ENCODE assay signal across 1 mouse cellular context in the genomic region with DNA sequence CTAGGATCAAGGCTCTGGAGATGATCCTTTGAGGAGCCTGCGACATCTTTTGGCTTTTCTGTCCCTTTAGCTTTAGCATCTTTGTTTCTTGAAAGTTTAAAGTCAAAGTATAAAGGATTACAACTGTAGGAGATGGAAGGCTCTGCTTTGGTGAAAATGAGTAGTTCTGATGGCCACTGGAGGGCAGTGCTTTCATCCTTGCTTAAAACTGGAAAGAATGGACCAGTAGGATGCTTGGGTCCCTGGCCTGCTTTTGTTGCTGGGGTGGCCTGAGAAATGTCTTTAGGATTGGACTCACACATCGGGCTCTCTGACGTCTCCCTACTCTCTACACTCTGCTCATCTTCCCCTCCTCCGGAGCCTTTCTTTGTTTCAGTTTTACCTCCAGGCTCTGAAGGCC.
A peak's percentile ranks its signal among the peaks of the same experiment; 100 is the strongest.
TF ChIP-seq lines count a peak whose summit lies in the region.

No protein-coding gene starts in this region.

TF ChIP-seq in MEL, 35 proteins besides CTCF, POLR2A, EP300 and RAD21 (continued from another document):
- peak; percentile 45 for TF ChIP-seq SMC3 (IDR thresholded peaks at IDR 0.05; ENCODE audit: low read depth, low read length)
TF ChIP-seq in MEL: peak in this region for 1.
